Mouse (Mus musculus) liver, embryonic 14.5 days (tissue): ENCODE measurements at regions not wholly inside any gene's neighbourhood (a gene's known extent, or its start where the extent isn't known, plus 50 kb on each side); places are given as distances from the start of the nearest gene placed in this dataset.

Experiments used
- CTCF ChIP-seq: IDR thresholded peaks from 2 replicates; pipeline ENCODE4 v1.5.1; 2016; ENCODE audit warnings: antibody characterized with exemption, low read depth, control low read depth
- EP300 ChIP-seq: IDR thresholded peaks from 2 replicates; pipeline ENCODE4 v1.6.1; 2016; ENCODE audit warnings: antibody characterized with exemption, low read depth

DNA sequence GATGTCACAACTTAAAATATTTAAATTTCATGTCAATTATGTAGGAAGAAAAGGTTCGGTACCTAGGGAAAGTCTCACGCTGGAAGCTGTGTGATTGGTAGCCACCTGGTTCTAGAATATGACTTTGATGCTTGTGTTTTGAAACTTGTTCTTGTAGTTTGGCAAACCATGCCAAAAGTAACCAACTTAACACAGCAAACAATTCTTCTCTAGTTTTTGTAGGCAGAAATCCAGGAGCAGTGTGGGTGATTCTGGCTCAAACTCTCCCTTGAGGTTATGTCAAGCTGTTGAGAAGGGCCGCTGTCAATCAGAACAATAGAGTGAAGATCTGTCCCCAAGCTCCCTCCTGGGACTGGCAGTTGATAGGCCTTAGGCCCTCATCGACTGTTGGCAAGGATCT lies 163.5 kb downstream of the Gm9376 start:
- TF ChIP-seq CTCF: no peak
- TF ChIP-seq EP300: no peak
